Mouse (Mus musculus) left cerebral cortex, adult 18-20 months (tissue): ENCODE measurements around the gene Tmem202. TPM values are rescaled to one million over a fixed set of nuclear protein-coding genes. Genes with fewer than 3 reads are reported as not detected.

Source experiments
- DNase-seq, 2 experiments: peaks; one replicate each; pipeline ENCODE4 v3.0.0; 2021 to 2022; ENCODE audit warnings: low spot score in 2 of 2, mixed read lengths in 1 of 2
- total RNA-seq, 2 experiments: library from RNA; stranded (reverse); gene quantifications; 2 replicates each; pipeline ENCODE4 v1.2.3; 2021

Gene Tmem202
- total RNA-seq, 2 experiments from 2014 or later: 2.6 to 3.6 TPM

- DNase-seq: no peak
These were observed 2.0 kb downstream of the Tmem202 start for GRCm38 (mm10) chr9:59537651-59538050.

DNA sequence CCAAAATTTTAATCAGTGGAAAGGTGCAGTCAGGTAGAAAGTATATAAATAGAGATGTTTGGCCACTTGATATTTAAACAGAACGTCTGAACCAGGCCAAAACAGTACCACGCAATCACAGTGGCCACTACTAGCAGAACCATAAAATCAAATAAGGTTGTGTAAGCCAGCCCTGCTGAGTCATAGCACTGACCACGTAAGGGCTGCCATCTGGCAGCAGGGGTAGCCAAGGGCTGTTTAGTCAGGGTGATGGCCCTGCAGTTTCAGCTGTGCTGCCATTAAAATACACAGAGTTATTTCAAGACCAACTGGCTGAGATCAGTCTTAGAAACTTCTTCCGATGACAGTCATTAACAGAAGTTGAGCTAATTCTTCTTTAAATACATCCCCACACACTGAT lies 5.8 kb downstream of the Tmem202 start:
- DNase-seq: no peak

DNA sequence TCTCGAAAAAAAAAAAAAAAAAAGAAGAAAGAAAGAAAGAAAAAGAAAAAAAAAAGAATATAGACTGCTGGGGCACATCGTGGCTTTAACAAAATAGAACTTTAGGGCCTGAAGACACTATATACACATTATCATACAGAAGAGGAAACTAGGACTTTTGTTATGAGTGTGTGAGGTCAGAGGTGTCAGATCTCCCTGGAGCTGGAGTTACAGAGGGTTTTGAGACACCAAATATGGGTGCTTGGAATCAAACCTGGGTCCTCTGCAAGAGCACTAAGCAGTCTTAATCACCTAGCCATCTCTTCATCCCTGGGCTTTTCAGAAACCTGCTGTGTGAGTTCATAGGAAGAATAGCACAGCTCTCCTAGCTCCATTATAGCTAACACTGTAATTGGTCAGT lies 6.2 kb downstream of the Tmem202 start:
- no peak for DNase-seq

- DNase-seq: no peak
These were observed 8.0 kb downstream of the Tmem202 start for GRCm38 (mm10) chr9:59531645-59532044.

DNA sequence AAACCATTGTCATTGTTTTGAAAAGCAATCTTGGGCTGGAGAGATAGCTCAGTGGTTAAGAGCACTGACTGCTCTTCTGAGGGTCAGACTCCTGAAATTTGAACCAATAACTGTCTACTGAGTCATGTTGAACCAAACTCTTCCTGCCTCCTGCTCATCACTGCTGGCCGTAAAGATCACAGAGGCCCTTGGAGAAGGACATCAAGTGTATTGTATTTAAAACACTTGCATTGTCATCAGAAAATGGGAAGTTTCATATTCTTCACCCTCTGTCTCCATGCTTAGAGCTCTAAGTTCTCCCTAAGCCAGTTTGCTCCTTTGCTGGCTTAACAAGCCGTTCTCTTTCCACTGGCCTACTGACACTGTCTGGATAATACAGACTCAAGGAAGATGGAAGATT lies 11.4 kb downstream of the Tmem202 start:
- no peak for DNase-seq

GRCm38 (mm10) chr9:59527580-59527979 lies 12.1 kb downstream of the Tmem202 start:
- DNase-seq: no peak

- no peak for DNase-seq
These were observed 12.9 kb downstream of the Tmem202 start for GRCm38 (mm10) chr9:59526727-59527126.

DNA sequence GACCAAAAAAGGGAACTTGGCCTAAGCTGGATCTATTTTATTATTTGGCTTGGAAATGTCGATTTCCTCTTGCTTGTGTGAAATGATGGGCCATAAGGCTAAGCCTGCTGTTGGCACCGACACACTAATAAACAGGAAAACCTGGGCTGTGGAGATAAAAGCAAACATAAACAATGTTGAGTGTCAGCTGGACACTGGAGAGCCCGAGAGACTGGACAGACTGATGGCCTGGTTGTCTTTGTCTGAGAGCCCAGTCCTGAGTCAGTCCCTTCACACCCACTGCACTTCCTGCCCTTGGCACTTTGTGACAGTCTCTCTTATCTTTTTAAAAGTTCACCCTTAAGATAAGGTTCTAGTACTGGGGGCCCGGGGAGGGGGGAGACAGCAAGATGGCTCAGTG lies 16.7 kb downstream of the Tmem202 start:
- DNase-seq: no peak

DNA sequence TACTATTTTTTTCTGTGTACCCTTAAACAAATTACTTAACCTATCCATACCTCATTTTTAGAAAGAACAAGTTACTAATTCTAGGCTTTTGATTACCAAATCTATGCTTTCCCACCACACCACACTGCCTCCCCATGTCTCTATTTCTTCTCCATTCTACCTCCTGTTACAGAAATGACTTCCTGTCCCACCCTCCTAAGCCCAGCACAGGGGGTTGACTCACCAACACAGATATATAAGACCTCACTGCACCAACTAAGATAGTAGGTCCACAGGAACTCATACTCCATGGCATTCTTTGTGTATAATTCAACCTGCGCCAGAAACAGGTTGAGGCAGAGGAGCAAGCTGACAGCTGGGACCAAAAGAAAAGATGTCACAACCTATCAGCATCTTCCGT lies 20.3 kb downstream of the Tmem202 start:
- no peak for DNase-seq

GRCm38 (mm10) chr9:59518976-59519375 lies 20.7 kb downstream of the Tmem202 start:
- peak; percentile 18 to 27 for DNase-seq

DNA sequence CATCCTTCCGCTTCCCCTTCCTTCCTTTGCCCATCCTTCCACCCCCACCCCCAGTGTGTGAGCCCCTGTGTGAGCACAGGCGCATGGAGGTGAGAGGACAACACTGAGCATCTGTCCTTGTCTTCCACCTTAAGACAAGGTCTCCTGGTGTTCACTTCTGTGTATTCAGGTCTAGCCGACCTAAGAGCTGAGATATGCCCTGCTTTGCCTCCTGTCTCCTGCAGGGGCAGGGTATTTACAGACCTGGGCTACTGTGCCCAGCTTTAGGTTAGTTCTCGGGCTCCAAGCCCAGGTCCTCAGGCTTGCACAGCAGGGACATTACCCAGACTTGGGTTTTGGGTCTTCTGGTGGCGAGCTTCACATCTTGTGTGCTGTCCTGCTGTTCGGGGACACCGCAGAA lies 22.5 kb downstream of the Tmem202 start:
- DNase-seq: no peak

DNA sequence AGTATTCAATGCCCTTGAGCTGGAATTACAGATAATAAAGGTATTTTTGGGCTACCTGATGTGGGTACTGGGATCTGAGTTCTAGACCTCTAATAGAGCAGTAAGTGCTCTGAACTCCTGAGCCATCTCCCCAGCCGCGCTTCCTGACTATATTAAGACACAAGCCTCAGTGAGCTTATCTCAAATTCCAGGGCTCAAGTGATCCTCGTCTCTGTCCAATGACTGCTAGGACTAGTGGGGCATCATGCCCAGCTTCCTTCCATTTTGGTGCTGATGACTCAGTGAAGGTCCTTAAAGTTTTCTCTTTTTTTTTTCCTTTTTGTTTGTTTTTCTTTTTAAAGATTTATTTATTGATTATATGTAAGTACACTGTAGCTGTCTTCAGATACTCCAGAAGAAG lies 24.6 kb downstream of the Tmem202 start:
- no peak for DNase-seq

DNA sequence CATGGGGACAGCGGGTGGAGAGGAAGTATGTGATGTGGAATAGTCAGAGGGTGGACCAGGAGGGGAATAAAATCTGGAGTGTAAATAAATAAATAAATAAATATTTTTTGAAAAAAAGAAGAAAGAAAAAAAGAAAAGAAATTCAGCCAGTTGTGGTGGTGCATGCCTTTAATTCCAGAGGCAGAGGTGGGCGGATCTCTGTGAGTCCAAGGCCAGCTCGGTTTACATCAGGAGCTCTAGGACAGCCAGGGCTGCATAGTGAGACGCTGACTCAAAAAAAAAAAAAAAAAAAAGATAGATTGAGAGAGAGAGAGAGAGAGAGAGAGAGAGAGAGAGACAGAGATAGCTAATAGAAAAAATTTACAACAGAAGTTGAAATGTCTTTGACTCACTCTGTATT lies 27.3 kb downstream of the Tmem202 start:
- DNase-seq: no peak

- DNase-seq: no peak
These were observed 31.5 kb downstream of the Tmem202 start for GRCm38 (mm10) chr9:59508146-59508545.

DNA sequence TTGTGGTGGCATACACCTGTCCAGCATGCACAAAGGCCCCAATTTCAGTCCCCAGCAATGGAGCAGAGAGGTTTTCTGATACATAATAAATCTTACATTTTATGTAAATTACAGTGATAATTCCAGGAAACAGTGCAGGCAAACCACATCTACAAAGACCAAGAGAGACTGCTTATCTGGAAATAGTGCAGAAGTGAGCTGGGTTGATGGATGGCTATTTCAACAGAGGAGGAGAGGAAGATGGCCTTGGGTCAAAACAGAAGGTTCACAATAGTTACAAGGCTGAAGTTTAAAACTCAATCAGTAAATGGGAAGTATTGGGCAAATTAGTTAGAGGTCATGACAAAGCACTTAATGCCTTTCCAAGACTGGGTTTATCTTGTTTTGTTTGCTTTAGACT lies 52.3 kb downstream of the Tmem202 start:
- no peak for DNase-seq

DNA sequence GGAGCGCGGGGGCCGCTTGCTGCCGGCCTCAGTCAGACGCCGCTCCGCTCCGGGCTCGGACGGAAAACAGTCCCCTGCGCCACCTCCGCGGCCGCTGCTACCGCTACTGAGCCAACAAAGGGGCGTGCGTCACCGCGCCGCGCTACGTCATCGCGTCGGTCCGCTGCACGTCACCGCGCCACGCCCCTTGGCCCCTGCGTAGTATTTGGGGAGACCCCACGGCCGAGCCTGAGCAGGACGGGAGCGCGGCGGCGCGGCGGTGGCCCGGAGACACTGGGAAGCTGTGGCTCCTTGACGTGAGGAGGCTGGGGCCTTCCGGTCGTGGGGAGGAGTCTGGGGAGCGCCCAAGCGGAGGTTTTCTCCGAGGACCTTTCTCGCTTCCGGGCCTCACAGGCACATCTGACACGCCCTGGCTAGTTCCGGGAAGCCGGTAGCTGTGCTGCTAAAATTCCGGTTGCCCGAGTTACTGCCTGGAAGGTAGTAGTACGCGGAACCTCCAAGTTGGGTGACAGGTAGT lies 53.0 kb downstream of the Tmem202 start, which contains the start of gene Arih1:
Gene Arih1, minus strand, starts transcription at position 70 of the 517 bp plus-strand sequence.
- peak; percentile 99 for DNase-seq

- DNase-seq: no peak
These were observed 53.5 kb downstream of the Tmem202 start for GRCm38 (mm10) chr9:59486076-59486518.

DNA sequence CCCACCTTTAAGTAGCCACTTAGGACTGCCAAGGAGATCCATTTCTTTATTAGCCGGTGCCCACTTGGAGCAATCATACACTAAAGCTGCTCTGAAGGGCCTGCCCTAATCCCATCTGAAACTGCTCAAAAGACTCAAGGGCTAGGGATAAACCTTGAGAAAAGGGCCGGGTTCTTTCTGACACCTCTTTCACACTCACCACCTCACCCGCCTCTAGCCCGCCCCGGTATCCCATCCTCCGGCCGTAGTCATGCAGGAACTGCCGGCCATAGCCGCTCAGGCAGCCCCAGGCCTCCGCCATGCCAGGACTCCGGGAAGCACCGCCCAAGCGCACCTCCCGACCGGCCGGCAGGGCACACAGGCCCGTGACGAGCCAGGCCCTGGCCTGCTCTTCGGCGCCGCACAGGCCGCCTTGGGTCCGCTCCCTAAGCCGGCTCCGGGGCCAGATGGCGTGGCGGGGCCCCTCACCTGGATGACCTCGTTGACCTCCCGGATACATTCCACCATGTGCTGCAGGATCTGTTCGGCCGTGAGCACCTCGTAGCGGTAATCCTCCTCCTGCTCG lies 54.1 kb downstream of the Tmem202 start:
- peak; percentile 42 for DNase-seq

GRCm38 (mm10) chr9:59484760-59485159 lies 54.9 kb downstream of the Tmem202 start:
- DNase-seq: no peak

DNA sequence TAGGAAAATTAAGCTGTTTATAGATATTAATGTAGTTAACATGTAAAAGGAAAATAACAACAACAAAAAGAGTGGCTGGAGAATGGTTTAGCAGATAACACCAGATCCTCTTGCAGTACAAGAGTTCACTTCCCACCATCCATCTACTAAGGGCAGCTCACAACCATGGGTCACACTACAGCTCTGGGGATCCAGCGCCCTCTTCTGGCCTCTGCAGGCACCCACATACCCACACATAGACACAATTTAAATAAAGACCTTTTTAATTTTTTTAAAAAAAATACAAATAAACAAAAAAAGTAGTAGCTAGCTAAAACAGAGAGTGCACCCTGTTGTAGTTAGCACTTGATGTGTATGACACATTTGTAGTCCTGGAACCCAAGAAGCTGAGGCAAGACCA lies 57.2 kb downstream of the Tmem202 start:
- no peak for DNase-seq

- DNase-seq: no peak
These were observed 63.0 kb downstream of the Tmem202 start for GRCm38 (mm10) chr9:59476617-59477016.

DNA sequence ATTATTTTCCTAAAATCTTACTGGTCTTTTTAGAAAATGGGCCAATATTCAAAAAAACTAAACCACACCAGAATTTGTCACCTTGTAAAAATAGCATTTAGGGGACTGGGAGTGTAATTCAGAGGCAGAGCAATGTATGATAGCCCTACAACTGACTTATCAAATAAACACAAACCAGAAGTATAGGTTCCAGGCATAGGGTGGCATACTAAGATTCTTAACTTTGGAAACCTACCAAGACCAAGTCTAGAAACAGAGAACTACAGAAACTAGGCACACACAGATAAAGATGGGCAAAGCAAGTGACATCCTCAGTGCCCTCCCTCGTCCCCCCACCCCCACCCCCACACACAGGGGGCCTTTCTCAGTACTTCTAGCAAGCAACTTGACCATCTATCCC lies 64.8 kb downstream of the Tmem202 start:
- DNase-seq: no peak

- no peak for DNase-seq
These were observed 66.5 kb downstream of the Tmem202 start for GRCm38 (mm10) chr9:59473171-59473570.
